Mouse (Mus musculus): ENCODE data around the gene Rnf225.
"Not testable (repeated sequence)": the region's sequence is repeated elsewhere in the genome, so short reads cannot be mapped to it uniquely, and the experiment has no call there.

Gene Rnf225

DNA sequence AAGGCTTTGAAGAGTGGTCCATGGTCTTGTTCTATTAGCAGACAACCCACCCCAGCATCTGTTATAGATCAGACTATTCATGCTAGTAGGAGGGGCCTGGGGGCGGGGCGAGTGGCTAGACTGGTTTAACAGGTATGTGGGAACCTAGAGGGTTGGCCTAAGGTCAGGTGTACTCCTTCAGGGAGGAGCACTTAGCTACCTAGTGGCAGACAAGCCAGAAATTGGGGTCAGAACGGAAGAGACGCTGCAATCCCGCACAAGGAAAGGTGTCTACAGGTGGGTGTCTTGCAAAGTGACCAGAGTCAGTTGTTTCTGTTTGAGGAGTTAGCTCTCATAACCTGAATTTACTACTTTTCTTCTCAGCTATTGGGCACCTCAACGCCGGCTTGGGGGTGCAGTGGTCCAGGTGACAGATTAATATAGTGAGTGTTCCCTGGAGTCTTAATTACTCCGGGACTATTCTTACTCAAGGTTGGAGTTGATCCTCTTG lies at the start of gene Rnf225:
Gene Rnf225, plus strand, starts transcription at position 226 of the 490 bp plus-strand sequence.
- DNase-seq (ENCODE audit: low spot score in 2 of 2): no peak

DNA sequence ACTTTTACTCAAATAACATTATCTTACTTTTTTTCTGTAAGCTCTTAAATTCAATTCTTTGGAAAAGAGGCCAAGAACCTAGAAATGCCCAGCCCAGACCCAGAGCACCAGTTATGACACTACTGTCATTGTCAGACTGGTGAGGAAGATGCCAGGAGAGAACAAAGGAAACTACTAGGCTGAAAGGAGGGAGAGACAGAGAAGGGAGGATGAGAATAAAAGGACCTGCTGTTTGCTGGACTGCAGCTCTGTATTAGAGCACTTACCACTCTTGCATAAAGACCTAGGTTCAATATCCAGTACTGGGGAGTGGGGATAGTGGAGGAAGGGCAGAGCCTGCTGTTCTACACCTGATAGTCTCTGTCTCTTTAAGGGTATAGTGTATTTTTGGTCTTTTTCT lies 47.2 kb upstream of the Rnf225 start:
- no peak for DNase-seq (ENCODE audit: low spot score in 2 of 2)

- not testable (repeated sequence) for DNase-seq (ENCODE audit: low spot score in 2 of 2)
These were observed 46.7 kb upstream of the Rnf225 start for GRCm38 (mm10) chr7:12880497-12880896.

DNA sequence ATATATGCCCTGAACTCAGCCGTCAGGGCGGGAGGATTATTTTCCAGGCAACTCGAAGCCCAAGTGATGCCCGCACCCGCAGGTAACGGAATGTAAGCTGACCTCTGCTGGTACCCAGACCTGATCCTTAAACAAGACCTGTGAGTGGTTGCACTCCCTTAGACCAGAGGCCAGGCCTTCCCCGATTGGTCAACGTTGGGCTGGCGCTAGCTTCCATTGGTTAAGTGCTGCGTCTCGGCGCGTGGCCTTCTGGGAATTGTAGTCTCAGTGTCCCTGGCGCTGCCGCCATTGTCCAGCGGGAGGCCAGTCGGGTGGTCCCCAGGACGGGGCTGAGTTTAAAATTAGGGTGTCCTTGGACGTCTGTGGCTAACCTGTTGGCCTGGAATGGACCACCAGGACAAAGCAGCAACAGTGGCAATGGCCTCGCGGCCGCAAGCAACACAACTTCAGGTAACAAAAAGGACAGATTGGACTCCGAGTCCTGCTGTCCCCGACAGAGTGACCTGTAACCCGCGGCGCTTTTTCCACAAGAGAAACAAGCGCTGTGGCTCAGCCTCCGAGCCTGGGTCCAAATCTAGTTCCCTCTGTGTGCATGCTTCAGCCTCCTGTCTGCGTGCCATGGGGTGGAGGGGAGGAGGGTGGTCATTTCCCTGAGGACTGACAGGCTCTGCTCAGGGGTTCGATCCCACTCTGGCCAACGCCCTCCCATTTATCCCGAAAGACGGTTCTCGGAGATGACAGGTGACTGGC lies 46.1 kb upstream of the Rnf225 start, which contains the start of gene Zfp128:
Gene Zfp128, plus strand, starts transcription at position 267 of the 750 bp plus-strand sequence.
- DNase-seq (ENCODE audit: low spot score in 2 of 2): peak; percentile 93 to 95

DNA sequence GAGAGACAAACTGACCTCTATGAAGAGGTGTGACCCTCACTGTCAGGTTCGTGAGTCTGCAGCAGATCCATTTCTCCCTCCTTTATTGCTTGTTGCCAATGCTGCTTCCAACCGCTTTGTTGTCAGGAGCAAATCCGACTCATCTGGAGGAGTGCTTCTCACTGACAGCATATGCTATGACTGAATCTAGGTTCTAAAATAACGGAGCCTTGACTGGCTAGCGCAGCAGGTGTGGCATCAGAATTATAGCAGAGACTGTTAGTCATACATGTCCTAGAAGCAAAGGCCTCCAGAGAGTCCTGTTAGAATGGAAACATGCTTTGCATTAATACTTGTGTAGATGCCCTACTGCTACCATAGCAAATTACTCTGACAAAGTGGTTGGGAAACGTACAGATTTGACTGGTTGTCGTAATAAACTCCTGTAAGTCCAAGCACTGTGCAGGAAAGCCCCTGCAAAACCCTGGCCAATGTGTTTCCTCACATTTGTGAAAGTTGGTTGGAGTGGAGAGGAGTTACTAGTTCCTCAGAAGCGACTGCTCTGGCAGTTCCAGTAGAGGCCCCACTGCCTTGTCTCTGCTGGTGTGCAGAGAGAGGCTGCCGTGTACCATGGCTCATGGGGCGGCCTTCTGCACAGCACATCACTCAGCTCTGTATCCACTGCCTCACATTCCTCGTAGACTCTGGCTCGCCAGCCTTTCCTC lies 40.5 kb upstream of the Rnf225 start:
- no peak for DNase-seq (ENCODE audit: low spot score in 2 of 2)

- no peak for DNase-seq (ENCODE audit: low spot score in 2 of 2)
These were observed 39.6 kb upstream of the Rnf225 start for GRCm38 (mm10) chr7:12887585-12887984.

DNA sequence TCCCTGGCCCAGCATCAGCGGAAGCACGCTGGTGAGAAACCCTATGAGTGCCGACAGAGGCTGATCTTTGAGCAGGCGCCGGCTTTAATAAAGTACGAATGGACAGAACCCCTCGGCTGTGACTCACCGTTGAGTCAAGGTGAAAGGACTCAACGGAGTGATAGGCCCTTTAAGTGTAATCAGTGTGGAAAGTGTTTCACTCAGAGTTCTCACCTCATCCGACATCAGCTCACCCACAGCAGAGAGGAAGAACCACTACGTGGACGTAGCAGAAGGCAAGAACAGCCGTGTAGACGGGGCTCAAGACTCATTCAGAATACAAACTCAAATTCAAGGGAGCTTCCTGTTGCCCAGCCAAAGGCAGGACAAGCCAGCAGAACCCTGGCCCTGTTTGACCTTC lies 36.3 kb upstream of the Rnf225 start:
- no peak for DNase-seq (ENCODE audit: low spot score in 2 of 2)

- DNase-seq (ENCODE audit: low spot score in 2 of 2): no peak
These were observed 35.9 kb upstream of the Rnf225 start for GRCm38 (mm10) chr7:12891334-12891733.

DNA sequence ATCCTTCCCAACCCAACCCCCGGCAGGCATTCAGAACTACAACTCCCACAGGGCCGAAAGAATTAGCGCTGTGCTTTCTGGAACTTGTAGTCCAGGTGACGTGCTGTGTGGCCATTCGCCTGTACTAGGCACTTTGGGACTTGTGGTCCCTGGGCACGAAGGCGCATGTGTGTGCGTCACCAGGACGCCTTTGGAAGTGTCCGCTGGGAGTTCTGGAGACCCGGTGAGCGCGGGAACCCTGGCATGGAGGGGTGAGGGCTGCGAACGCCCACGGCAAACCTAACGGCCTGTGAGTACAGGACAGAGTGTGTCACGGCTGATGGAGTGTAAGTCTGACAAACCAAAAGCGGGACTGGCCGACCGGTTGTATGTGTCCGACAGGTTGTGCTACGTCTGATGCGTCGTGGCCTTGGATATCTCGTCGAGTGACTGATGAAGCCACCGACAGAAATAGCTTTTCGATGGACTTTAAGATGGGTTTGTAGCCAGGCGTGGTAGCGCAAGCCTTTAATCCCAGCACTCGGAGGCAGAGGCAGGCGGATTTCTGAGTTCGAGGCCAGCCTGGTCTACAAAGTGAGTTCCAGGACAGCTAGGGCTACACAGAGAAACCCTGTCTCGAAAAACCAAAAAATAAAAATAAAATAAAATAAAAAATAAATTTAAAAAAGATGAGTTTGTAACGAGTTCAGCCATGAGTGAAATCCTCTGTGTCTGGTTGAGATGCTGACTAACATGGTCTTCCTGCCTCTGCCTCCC lies 29.4 kb upstream of the Rnf225 start, which contains the start of gene Zscan22:
Gene Zscan22, plus strand, starts transcription at position 161 of the 756 bp plus-strand sequence.
- peak; percentile 93 to 94 for DNase-seq (ENCODE audit: low spot score in 2 of 2)

GRCm38 (mm10) chr7:12901517-12901916 lies 25.7 kb upstream of the Rnf225 start:
- no peak for DNase-seq (ENCODE audit: low spot score in 2 of 2)

DNA sequence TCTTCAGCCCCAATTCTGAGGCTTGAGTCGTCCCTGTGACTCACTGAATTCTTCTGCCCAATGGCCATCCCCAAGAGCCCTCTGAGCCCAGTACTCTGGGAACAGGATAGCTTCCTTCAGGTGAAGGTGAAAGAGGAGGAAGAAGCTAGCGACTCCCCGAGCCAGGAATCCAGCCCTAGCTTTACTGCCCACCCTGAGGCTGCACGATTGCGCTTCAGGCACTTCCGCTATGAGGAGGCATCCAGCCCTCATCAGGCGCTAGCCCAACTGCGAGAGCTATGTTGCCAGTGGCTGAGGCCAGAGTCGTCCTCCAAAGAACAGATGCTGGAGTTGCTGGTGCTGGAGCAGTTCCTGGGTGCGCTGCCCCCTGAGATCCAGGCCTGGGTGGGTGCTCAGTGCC lies 23.6 kb upstream of the Rnf225 start:
- DNase-seq (ENCODE audit: low spot score in 2 of 2): no peak

DNA sequence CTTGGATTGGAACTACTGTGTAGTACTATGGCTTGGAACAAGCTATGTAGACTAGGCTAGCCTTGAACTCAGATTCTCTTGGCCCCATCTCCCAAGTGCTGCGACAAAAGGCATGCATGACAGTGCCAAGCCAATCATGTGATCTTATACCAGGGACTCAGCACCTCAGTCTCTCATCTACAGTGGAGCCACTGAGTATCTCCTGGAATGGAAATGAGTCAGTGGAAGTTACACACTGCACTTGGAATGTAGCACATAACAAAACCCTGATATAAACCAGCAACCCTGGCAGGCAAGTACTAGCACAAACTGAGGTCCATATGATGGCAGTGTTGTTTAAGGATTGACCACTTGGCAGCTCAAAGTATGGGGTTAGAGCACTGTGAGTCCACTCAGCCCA lies 22.1 kb upstream of the Rnf225 start:
- no peak for DNase-seq (ENCODE audit: low spot score in 2 of 2)

DNA sequence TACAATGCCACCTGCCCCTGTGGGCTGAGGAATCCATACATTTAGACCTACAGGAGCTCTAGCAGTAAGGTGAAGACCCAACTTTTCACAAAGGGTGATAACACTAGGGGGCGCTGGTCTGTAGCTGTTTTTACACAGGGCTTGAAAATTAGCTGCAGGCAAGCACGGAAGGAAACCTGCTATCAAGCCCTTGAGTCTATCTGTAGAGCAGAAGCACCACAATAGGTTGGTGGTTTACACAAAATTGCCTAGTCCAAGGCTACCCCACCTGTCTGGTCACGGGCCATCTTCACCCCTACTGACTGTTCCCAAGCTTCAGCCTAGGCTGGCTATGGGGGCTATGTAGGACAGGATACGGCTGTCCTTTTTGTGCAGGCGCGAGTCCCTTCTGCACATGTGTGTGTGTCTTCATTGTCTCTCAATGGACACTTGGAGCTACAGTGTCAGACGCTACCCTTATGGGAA lies 17.7 kb upstream of the Rnf225 start:
- DNase-seq (ENCODE audit: low spot score in 2 of 2): peak; percentile 40 to 58

GRCm38 (mm10) chr7:12910181-12910668 lies 17.0 kb upstream of the Rnf225 start:
- peak; percentile 37 to 67 for DNase-seq (ENCODE audit: low spot score in 2 of 2)

DNA sequence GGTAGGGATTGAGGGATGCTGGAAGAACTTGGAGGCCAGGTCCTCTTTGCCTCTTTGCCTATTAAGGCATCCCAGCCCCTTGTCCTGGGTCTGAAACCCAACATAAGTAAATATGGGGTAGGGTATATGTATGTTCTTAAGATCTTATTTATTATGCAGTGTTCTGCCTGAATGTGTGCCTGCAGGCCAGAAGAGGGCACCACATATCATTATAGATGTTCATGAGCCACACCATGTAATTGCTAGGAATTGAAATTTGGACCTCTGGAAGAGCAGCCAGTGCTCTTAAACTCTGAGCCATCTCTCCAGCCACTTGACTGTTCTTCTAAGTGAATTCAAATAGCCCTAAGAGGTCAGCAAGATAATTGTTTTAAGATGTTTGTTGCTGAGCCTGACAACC lies 13.7 kb upstream of the Rnf225 start:
- DNase-seq (ENCODE audit: low spot score in 2 of 2): no peak

- not testable (repeated sequence) for DNase-seq (ENCODE audit: low spot score in 2 of 2)
These were observed 6.7 kb upstream of the Rnf225 start for GRCm38 (mm10) chr7:12920495-12920894.

DNA sequence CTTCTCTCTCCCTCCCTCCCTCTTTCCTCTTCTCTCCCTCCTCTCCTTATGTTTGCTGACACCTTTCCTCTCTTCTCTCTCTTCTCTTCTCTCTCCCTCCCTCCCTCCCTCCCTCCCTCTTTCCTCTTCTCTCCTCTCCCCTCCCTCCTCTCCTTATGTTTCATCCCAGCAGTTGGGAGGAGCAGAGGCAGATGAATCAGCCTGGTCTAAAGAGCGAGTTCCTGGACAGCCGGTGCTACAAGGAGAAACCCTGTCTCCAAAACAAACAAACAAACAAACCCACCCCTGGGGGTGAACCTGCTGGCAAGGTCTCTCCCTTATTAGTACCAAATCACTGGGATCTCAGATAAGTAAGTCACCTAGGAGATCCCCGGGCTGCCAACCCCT lies 5.9 kb upstream of the Rnf225 start:
- DNase-seq (ENCODE audit: low spot score in 2 of 2): no peak

DNA sequence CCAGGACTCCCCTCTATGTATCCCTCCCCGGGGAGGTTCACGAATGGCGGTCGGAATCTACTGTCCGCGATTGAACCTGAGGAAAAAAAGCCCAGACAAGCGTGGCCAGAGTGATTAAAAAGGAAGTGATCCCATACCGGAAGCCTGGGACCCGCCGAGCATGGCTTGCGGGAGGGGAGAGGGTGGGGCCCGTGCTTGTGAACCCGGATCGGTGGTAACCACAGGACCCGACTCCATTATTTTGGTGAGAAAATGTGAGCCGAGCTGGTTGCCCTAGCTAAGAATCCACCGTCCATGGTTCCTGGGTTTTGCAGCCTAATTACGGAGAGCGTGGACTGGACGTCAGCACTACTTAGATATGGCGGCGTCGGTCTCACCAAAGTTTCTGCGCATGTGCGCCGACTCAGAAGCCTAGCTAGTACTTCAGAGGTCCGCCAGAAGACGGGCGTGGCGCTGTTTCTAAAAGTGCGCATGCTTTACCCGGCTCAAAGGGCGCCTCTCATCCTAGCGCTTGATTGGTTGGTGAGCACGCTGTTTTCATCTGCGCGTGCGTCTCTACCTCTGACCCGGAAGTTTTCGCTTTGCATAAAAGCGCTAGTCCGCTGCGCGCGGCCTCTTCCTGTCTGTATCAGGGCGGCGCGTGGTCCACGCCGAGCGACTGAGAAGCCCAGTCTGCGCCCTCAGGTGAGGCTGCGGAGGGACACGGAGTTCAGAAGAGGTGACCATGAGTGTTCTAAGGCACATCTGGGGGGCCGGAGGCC lies 5.3 kb upstream of the Rnf225 start, which contains the start of gene Rps5:
Gene Rps5, plus strand, starts transcription at position 586 of the 761 bp plus-strand sequence.
- peak; percentile 97 to 98 for DNase-seq (ENCODE audit: low spot score in 2 of 2)

DNA sequence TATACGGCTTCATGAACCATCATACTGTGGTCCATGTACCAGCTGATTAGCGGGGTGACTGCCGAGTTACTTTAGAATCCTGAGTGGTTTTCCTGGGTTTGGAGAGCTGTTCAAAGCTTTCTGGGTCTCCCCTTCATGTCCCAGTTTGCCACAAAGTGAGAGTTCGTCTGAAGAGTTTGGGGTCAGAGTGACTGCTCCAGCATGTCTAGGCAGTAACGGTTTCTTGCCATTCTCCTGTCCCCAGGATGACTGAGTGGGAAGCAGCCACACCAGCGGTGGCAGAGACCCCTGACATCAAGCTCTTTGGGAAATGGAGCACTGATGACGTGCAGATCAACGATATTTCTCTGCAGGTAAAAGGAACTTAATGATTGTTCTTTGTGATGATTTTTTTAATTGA lies 4.5 kb upstream of the Rnf225 start:
- DNase-seq (ENCODE audit: low spot score in 2 of 2): no peak

DNA sequence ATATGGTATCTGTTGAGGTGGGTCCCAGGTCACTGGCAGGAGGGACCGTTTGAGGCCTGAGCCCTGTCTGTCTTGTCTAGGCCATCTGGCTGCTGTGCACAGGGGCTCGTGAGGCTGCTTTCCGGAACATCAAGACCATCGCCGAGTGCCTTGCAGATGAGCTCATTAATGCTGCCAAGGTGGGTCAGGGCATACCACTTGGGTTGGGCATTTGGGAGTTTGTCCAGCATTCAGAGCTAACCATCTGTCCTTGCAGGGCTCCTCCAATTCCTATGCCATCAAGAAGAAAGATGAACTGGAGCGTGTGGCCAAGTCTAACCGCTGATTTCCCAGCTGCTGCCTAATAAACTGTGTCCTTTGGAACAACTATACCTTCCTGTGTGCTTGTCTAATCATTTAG lies 900 bp upstream of the Rnf225 start:
- DNase-seq (ENCODE audit: low spot score in 2 of 2): no peak

Data from frontal cortex, postnatal 10 days (tissue).